Comparison of ENCODE assay signal across 8 mouse cellular contexts in genomic region chr14:34768373-34768772, GRCm38 (mm10). TPM values are rescaled to one million over a fixed set of nuclear protein-coding genes. Genes with fewer than 3 reads are reported as not detected.
DNase-seq lines count a peak whose midpoint lies in the region; ATAC-seq lines count a peak whose summit lies in the region.

No protein-coding gene starts in this region.

- H3K4me2 ChIP-seq in lung, embryonic 16.5 days (ENCODE audit: low read depth, low read length): peak overlapping the region; percentile 91

- no peak overlapping the region for H3K9ac ChIP-seq in lung, embryonic 16.5 days (ENCODE audit: low read length)

- H3K27ac ChIP-seq in lung, embryonic 16.5 days (ENCODE audit: low read length): no peak overlapping the region

- peak overlapping the region; percentile 50 for H3K4me3 ChIP-seq in lung, embryonic 16.5 days (ENCODE audit: low read length)

- peak; percentile 87 for DNase-seq in MEL-GATA-1-ER (ENCODE audit: extremely low read depth, low read depth)
- peak; percentile 20 for DNase-seq in cerebellum, adult 8-10 months
- peak; percentile 56 for DNase-seq in forelimb bud, embryonic 11.5 days (ENCODE audit: low read depth, low spot score)
- peak; percentile 24 for DNase-seq in layer of hippocampus, adult 9-10 months (ENCODE audit: low spot score)
- DNase-seq in ovary, postnatal 10 days (ENCODE audit: low spot score): peak; percentile 29
- peak; percentile 44 to 48 for DNase-seq in thymus, postnatal 10 days (ENCODE audit: low spot score in 2 of 2)

- no peaks in the 10 kb centered on the region; the same call in 1 of the 2 replicates for H3K9me3 ChIP-seq in lung, embryonic 16.5 days (ENCODE audit: control insufficient read depth, low read length)

- WGBS in lung, embryonic 16.5 days: 1% methylated on average over 10 of the region's 10 CpGs

- H3K36me3 ChIP-seq in lung, embryonic 16.5 days (ENCODE audit: control insufficient read depth, insufficient read depth, low read length): no peaks in the 10 kb centered on the region

- ATAC-seq in hematopoietic stem cell, adult 5-6 weeks (replicated peaks in 1 of 2; ENCODE audit: insufficient read depth in 1 of 2, low FRiP score in 2 of 2, low TSS enrichment in 1 of 2, low read depth in 1 of 2, poor library complexity in 2 of 2, severe bottlenecking in 2 of 2): peak; percentile 81 to 83
- ATAC-seq in lung, embryonic 16.5 days (ENCODE audit: low read depth): peak; percentile 64

- peaks cover 11% of the 10 kb centered on the region for H3K27me3 ChIP-seq in lung, embryonic 16.5 days (ENCODE audit: control insufficient read depth, insufficient read depth, low read depth, low read length)

- peaks cover 9% of the 10 kb centered on the region for H3K4me1 ChIP-seq in lung, embryonic 16.5 days (replicated peaks; ENCODE audit: control insufficient read depth, insufficient read depth, low read length)

RNA-seq across cellular contexts. Expression of gene Grid1, which starts 51.5 kb away (rescaled TPM):
- total RNA-seq in hematopoietic stem cell, adult 5-6 weeks (2017): not detected in 2 replicates
- 0.51 and 0.54 TPM in 2 replicates for polyA plus RNA-seq in lung, embryonic 16.5 days (2015; fragmentation: Nextera tagmentation; extraction: Ambion mirVana)

Comparison
In these comparisons a context has a peak if more than half of its experiments do, and no peak if none do; other contexts are left out.
1. DNase-seq: peak in every context shown above with its lines; median percentile 87 in MEL-GATA-1-ER; 56 in forelimb bud, embryonic 11.5 days; 46 in thymus, postnatal 10 days; 29 in ovary, postnatal 10 days; 24 in layer of hippocampus, adult 9-10 months; 20 in cerebellum, adult 8-10 months.